Mouse (Mus musculus) forebrain, embryonic 16.5 days (tissue): ENCODE data around the gene Vsx2. TPM values are rescaled to one million over a fixed set of nuclear protein-coding genes. Genes with fewer than 3 reads are reported as not detected.

Source experiments
- ATAC-seq: fragments of 200-750 bp; cut with Nextera tagmentation; 2 replicates; pipeline ENCODE4 v1.8.0; 2017; ENCODE audit warnings: mild to moderate bottlenecking, moderate library complexity
- H3K27ac ChIP-seq: fragments of 300-500 bp; sonication (generic); 2 replicates; pipeline ENCODE4 v1.5.1; 2014; ENCODE audit warnings: low read length, control low read depth
- H3K27me3 ChIP-seq: fragments of 300-500 bp; sonication (generic); replicated peaks from 2 replicates; pipeline ENCODE4 v1.6.1; 2014; ENCODE audit warnings: low read length; ENCODE audit not compliant: control insufficient read depth, insufficient read depth
- H3K36me3 ChIP-seq: fragments of 300-500 bp; sonication (generic); 2 replicates; pipeline ENCODE4 v1.6.1; 2014; ENCODE audit not compliant: control insufficient read depth, insufficient read depth
- H3K4me1 ChIP-seq: fragments of 300-500 bp; sonication (generic); replicated peaks from 2 replicates; pipeline ENCODE4 v1.6.1; 2014; ENCODE audit warnings: low read length; ENCODE audit not compliant: control insufficient read depth, insufficient read depth
- H3K4me2 ChIP-seq: fragments of 300-500 bp; sonication (generic); 2 replicates; pipeline ENCODE4 v1.6.1; 2014; ENCODE audit warnings: mild to moderate bottlenecking, low read length, control low read depth
- H3K4me3 ChIP-seq: fragments of 300-500 bp; sonication (generic); replicated peaks from 2 replicates; pipeline ENCODE4 v1.5.1; 2014; ENCODE audit warnings: mild to moderate bottlenecking, low read length, control low read depth
- H3K9ac ChIP-seq: fragments of 300-500 bp; sonication (generic); replicated peaks from 2 replicates; pipeline ENCODE4 v1.6.1; 2014; ENCODE audit warnings: low read depth, low read length, control low read depth
- H3K9me3 ChIP-seq: fragments of 300-500 bp; sonication (generic); 2 replicates; pipeline ENCODE4 v1.6.1; 2016; ENCODE audit warnings: low read length; ENCODE audit not compliant: control insufficient read depth
- WGBS: fragments of 180-500 bp; shearing (Covaris S2); extraction: QIAGEN DNeasy Blood & Tissue Kit; methylation state at CpG from one replicate; pipeline ENCODE4 v1.1.7; 2014; 5-methylcytosine and 5-hydroxymethylcytosine counted together
- polyA plus RNA-seq: library from polyadenylated mRNA; unstranded; fragments of >200 nt; fragmentation: Nextera tagmentation; extraction: Ambion mirVana; gene quantifications from 2 replicates; pipeline ENCODE4 v1.2.1, GENCODE M21; 2015

Gene Vsx2
- 0.06 and 0.10 TPM in 2 replicates for polyA plus RNA-seq

DNA sequence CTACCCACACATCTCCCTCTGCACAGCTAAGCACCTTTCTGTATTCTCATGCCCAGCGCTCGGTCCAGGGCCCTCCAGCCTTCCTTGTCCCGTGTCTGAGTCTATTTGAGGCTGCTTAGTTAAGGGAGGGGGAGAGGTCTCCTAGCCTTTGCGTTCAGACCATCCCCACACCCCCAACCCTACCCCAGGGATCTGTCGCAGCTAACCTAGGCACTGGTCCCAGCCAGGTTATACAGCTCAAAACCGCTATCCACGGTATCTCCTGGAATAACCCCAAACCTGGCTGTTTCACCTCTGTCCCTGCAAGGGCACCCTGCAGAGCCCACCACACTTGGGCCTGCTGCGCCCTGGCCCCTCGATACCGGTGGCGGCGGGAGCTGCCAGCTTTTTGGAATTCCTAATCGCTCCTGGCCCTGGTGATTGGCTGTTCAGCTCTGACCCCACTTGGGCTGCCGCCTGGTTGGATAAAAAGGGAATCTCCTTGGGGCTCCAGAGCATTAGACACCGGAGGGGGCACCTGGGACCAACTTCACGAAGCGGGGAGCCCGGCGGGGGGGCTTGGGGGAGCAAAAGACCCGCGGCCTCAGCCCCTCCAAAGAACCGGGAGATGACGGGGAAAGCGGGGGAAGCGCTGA, at the start of gene Vsx2:
TSS of gene Vsx2 (plus strand) at position 427 of the 635 bp plus-strand sequence.
- no peak for ATAC-seq
- no peak within 1 kb of the TSS; the same call in 1 of the 2 replicates for H3K4me3 ChIP-seq

DNA sequence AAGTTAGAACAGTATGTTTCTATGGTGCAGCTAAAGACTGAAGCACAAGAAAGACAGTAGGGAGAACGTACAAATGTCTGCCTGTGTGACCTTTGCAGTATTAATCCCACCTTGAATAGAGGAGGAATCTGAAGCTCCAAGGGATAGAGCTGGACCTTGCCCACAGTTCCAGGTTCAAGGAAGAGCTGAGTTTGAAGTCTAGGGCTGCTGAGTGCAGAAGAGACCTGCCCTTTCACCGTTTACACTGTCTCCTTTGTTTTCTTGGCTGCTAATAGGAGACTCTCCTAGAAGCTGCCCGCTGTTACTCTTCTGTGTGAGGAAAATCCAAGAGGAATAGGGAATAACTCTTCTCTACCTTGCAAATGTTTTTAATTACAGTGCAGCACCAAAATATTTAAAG, 45.8 kb upstream of the Vsx2 start:
- H3K9ac ChIP-seq, result no peak overlapping the region
- H3K4me3 ChIP-seq, result no peak overlapping the region
- WGBS, result 35% methylated on average over 3 of the region's 3 CpGs
- H3K4me2 ChIP-seq, result no peak overlapping the region
- H3K36me3 ChIP-seq, result no peaks in the 10 kb centered on the region
- no peaks in the 10 kb centered on the region; the same call in 1 of the 2 replicates for H3K9me3 ChIP-seq
- no peaks in the 10 kb centered on the region for H3K27me3 ChIP-seq
- peaks cover 11% of the 10 kb centered on the region for H3K4me1 ChIP-seq
- no peak for ATAC-seq
- H3K27ac ChIP-seq, result no peak overlapping the region

More for the DNA sequence above, at the start of gene Vsx2:
- H3K4me2 ChIP-seq, result no peak within 1 kb of the TSS
- peaks cover 55% of the 10 kb centered on the region for H3K27me3 ChIP-seq
- no peak within 1 kb of the TSS for H3K9ac ChIP-seq
- no peaks in the 10 kb centered on the region for H3K9me3 ChIP-seq
- H3K36me3 ChIP-seq, result no peaks in the 10 kb centered on the region
- no peak within 1 kb of the TSS for H3K27ac ChIP-seq
- peaks cover 23% of the 10 kb centered on the region for H3K4me1 ChIP-seq
- 4% methylated on average over 25 of the region's 25 CpGs for WGBS

DNA sequence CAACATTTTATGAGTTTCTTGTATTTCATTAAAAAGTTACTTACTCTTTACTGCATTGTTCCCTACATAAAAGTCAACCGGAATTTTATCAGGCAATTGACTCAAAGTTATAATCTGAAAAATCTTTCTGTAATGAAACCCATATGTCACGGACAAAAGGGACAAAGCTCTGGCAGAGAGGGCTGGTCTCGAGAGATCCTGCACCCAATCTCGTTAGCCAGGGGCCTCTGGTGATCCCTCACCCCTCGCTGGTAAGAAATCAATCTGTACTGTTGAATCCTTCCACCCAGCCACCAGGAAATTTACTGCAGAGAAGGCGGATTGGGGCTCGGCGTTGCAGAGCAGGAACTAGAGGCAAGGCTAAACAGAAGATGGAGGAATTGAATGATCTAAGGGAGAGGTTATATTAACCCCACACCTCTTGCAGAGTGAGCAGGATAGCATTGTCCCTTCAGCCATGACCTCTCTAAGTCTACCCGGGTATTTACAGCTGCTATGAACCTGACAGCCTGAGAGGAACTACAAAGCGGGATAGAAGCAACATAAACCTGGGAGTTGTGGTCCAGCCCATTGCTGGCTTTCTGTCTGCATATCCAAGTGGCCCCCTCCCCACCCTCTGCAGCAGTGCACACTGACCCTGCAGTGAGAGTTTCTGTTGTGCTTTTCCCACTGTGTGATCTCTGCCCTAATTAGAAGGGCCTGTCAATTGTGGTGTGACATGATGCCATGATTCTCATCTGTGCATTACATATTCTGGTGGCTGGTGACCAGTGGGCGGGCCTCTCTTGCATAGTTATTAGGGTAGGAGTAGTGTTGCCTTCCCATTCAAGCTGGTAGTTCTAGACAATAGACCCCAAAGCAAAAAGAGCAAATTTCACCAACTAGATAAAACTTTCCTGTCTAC, 45.2 kb upstream of the Vsx2 start:
- Histone ChIP-seq H3K27me3 (no peaks in the 10 kb centered on the region), H3K9me3 (no peaks in the 10 kb centered on the region; the same call in 1 of the 2 replicates), H3K36me3 (no peaks in the 10 kb centered on the region), H3K4me3 (no peak overlapping the region), H3K9ac (no peak overlapping the region), H3K27ac (no peak overlapping the region), H3K4me2 (no peak overlapping the region), H3K4me1 (peaks cover 11% of the 10 kb centered on the region)
- 47% methylated on average over 11 of the region's 11 CpGs for WGBS
- no peak for ATAC-seq

DNA sequence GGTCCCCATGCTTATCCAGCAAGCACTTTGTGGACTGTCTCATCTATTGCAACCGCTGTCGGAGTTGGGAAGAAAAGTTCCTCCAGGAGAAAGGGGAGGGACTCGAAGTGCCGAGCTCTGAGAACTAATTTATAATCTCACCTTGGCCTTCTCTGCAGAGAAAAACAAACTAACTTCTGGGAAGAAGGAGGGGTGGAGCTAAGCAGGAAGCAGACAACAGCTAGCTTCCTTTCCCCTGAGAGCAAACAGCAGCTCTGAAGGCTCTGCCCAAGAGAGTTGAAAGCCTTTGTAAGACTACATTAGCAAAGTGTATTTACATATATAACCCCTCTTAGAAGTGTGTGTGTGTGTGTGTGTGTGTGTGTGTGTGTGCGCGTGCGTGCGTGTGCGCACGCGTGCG, 44.1 kb upstream of the Vsx2 start:
- peaks cover 11% of the 10 kb centered on the region for H3K4me1 ChIP-seq
- H3K27ac ChIP-seq, result no peak overlapping the region
- no peak for ATAC-seq
- no peak overlapping the region for H3K4me2 ChIP-seq
- no peaks in the 10 kb centered on the region for H3K36me3 ChIP-seq
- WGBS, result 84% methylated on average over 12 of the region's 12 CpGs
- H3K4me3 ChIP-seq, result no peak overlapping the region
- no peaks in the 10 kb centered on the region for H3K27me3 ChIP-seq
- H3K9me3 ChIP-seq, result no peaks in the 10 kb centered on the region; the same call in 1 of the 2 replicates
- no peak overlapping the region for H3K9ac ChIP-seq

DNA sequence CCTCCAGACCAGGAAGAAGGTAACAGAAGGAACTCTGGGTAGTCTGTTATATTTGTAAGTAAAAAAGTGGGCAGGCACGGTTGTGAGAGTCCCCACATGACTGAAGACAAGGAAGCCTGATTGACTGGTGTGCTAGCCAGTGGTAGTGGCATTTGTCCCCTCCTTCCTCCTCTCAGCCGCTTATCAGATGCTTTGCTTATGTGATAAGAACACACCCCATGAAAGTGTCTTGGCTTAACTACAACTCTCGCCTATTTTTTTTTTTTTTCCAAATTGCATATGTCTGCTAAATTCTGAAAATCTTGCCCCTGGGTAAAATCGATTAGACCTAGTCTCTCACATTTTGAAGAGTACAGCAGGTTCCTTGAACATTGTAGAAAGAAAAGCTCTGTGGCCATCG, 39.1 kb upstream of the Vsx2 start:
- Histone ChIP-seq H3K9ac (no peak overlapping the region), H3K4me1 (peaks cover 28% of the 10 kb centered on the region), H3K36me3 (no peaks in the 10 kb centered on the region), H3K27me3 (no peaks in the 10 kb centered on the region), H3K27ac (no peak overlapping the region), H3K4me2 (no peak overlapping the region), H3K4me3 (no peak overlapping the region), H3K9me3 (no peaks in the 10 kb centered on the region; the same call in 1 of the 2 replicates)
- WGBS, result 88% methylated on average over 5 of the region's 5 CpGs
- ATAC-seq, result no peak

DNA sequence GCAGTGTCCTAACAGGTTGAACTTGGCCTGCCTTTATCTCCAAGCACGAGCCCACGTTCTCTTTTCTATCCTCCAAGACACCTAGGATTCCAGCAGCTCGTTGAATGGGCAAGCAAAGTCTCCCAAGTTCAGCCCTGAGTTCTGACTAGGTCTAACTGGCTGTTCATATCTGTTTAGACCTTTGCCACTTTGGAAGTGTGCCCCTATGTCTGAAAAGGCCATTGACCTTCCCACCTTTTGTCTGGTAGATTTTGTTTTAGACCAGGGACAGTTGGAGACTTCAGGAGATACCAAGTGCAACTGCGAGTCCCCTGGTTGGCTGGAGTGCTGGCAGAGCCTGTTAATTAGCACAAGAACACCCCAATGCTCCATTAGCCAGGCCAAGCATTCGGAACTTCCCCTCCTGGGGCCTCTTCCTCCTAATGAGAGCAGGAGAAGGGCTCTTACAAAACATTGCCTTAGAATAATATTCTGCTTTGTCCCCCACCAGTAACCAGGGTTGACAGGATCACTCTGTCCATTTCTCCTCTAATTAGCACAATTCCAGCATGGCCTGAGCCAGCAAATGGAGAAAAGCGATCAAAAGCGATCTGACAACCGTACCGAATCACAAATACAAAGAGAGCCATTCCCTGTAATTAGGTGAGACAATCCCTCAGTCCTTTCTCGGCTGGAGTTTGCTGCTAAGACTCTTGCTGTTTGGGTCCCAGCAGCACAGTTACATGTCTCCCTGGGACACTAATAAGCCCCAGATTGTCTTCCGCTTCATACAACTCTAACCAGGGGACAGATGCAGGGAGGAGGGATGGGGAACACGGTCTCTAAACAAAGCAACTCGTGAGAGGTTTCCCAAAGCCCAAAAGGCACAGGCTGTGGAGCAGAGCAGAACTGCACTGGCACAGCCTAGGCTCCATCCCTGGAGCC, 37.4 kb upstream of the Vsx2 start:
- no peak overlapping the region for H3K4me3 ChIP-seq
- peak overlapping the region; percentile 52 for H3K27ac ChIP-seq
- H3K27me3 ChIP-seq, result no peaks in the 10 kb centered on the region
- H3K36me3 ChIP-seq, result no peaks in the 10 kb centered on the region
- ATAC-seq, result peak; percentile 93
- H3K4me2 ChIP-seq, result no peak overlapping the region; the same call in 1 of the 2 replicates
- no peaks in the 10 kb centered on the region for H3K9me3 ChIP-seq
- H3K9ac ChIP-seq, result no peak overlapping the region
- peaks cover 24% of the 10 kb centered on the region for H3K4me1 ChIP-seq
- 6% methylated on average over 13 of the region's 13 CpGs for WGBS

DNA sequence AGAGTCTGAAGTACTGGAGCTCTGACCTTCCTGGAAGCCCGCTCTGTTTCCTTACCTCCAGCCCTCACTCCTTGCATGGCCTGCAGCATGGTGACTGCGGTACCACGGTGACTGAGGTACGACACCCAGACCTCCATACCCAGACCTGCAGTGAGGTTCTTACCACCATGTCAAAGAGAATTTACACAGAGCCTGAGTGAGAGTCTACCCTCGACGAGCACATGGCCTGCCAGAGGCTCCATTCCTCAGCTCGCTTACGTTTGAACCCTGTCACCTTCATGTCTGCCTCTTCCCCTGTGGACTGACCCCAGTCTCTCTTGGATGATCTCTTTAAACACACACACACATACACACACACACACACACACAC, 36.7 kb upstream of the Vsx2 start:
- H3K4me3 ChIP-seq, result no peak overlapping the region
- H3K9me3 ChIP-seq, result no peaks in the 10 kb centered on the region
- H3K27me3 ChIP-seq, result no peaks in the 10 kb centered on the region
- peak overlapping the region; percentile 52 for H3K27ac ChIP-seq
- H3K4me1 ChIP-seq, result peaks cover 24% of the 10 kb centered on the region
- H3K36me3 ChIP-seq, result no peaks in the 10 kb centered on the region
- 17% methylated on average over 8 of the region's 8 CpGs for WGBS
- no peak overlapping the region for H3K9ac ChIP-seq
- ATAC-seq, result no peak
- no peak overlapping the region for H3K4me2 ChIP-seq

DNA sequence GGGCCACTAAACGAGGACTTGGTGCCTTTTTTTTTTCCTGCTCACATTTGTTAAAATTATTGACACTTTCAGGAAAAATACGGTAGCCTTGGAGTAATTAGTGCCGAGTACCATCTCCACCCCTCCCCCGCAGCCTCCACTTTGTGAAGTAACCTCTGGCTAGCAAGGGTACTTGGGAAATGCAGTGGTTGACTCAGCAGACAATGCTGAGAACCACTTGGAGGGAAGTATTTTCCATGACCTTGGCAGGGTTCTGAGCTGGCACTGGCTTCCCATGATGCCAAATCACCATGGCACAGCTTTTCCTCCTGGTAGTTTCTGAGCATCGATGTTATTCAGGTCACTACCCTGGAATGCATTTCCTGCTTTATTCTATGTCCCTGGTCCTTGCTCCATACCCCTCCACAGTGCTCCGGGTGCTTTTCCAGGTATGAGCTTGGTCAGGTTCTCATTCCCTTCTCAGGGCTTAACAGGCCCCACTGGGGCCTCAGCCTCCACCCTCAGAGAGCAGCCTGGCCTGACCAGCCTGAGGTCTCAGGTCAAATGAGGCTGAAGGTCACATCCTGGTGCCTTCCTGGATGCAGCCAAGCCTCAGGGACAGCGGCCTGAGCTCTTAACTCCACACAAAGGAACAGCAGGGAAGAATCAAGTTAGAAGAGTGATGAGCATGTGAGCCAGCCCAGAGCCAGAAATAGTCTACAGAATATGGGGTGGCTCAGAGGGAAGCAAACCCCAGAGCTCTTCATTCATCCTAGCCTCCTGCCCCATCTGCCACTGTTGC, 35.7 kb upstream of the Vsx2 start:
- Histone ChIP-seq H3K27ac (no peak overlapping the region), H3K4me3 (no peak overlapping the region), H3K27me3 (no peaks in the 10 kb centered on the region), H3K9me3 (no peaks in the 10 kb centered on the region), H3K4me2 (no peak overlapping the region), H3K36me3 (no peaks in the 10 kb centered on the region), H3K9ac (no peak overlapping the region), H3K4me1 (peaks cover 27% of the 10 kb centered on the region)
- no peak for ATAC-seq
- 61% methylated on average over 7 of the region's 7 CpGs for WGBS
